Comparison of ENCODE assay signal across 21 mouse cellular contexts in genomic region chr5:112295564-112295963, GRCm38 (mm10). TPM values are rescaled to one million over a fixed set of nuclear protein-coding genes. Genes with fewer than 3 reads are reported as not detected.
DNase-seq lines count a peak whose midpoint lies in the region; ATAC-seq and TF ChIP-seq lines count a peak whose summit lies in the region.
"Had no signal": no experiment of that assay in that cellular context is flagged by ENCODE, and none has a peak within 500 bp of the region (broad histone marks: within the 10 kb centered on the region; RNA-seq: fewer than 3 reads in every experiment).

No protein-coding gene starts in this region.

- no peak overlapping the region for H3K4me3 ChIP-seq in gastrocnemius, adult 2 months
- H3K4me3 ChIP-seq in megakaryocyte, embryonic 14.5 days (replicated peaks), result peak overlapping the region; percentile 69
- no peak overlapping the region for H3K4me3 ChIP-seq in limb, embryonic 10.5 days
- no peak overlapping the region for H3K4me3 ChIP-seq in stomach, postnatal 0 days (ENCODE audit: low read depth, low read length)
- H3K4me3 ChIP-seq: heart, embryonic 10.5 days had no signal

- ATAC-seq in megakaryocyte, adult 5-6 weeks (ENCODE audit: poor library complexity, severe bottlenecking), result no peak
- ATAC-seq in stomach, postnatal 0 days (ENCODE audit: low FRiP score, low TSS enrichment), result no peak
- ATAC-seq: forebrain, embryonic 16.5 days; lung, postnatal 0 days had no signal

- no peak overlapping the region for H3K9ac ChIP-seq in stomach, postnatal 0 days (ENCODE audit: low read length)

- no peak overlapping the region for H3K4me2 ChIP-seq in stomach, postnatal 0 days (replicated peaks; ENCODE audit: low read depth)

- H3K27ac ChIP-seq in gastrocnemius, adult 2 months, result peak overlapping the region; percentile 44
- peak overlapping the region; percentile 20; the same call in 1 of the 2 replicates for H3K27ac ChIP-seq in limb, embryonic 10.5 days
- H3K27ac ChIP-seq in stomach, postnatal 0 days (replicated peaks), result no peak overlapping the region

- no peaks in the 10 kb centered on the region for H3K27me3 ChIP-seq in megakaryocyte, embryonic 14.5 days (replicated peaks)
- H3K27me3 ChIP-seq in limb, embryonic 10.5 days (ENCODE audit: low read depth, poor library complexity, severe bottlenecking), result no peaks in the 10 kb centered on the region
- H3K27me3 ChIP-seq in stomach, postnatal 0 days (ENCODE audit: control insufficient read depth, insufficient read depth, low read length), result no peaks in the 10 kb centered on the region

- peaks cover 100% of the 10 kb centered on the region for H3K4me1 ChIP-seq in megakaryocyte, embryonic 14.5 days
- H3K4me1 ChIP-seq in limb, embryonic 10.5 days, result peaks cover 17% of the 10 kb centered on the region
- no peaks in the 10 kb centered on the region for H3K4me1 ChIP-seq in stomach, postnatal 0 days (replicated peaks; ENCODE audit: control insufficient read depth, insufficient read depth)

- H3K36me3 ChIP-seq in megakaryocyte, embryonic 14.5 days (replicated peaks; ENCODE audit: low read length), result peaks cover 98% of the 10 kb centered on the region
- 0 out of 2 replicates have a peak, but pooled peaks cover 2% of the 10 kb centered on the region for H3K36me3 ChIP-seq in limb, embryonic 10.5 days
- H3K36me3 ChIP-seq in stomach, postnatal 0 days (ENCODE audit: control insufficient read depth, insufficient read depth, low read length), result no peaks in the 10 kb centered on the region
- H3K36me3 ChIP-seq: heart, embryonic 10.5 days had no signal

- H3K9me3 ChIP-seq in megakaryocyte, embryonic 14.5 days, result no peaks in the 10 kb centered on the region
- no peaks in the 10 kb centered on the region for H3K9me3 ChIP-seq in limb, embryonic 10.5 days (replicated peaks)
- no peaks in the 10 kb centered on the region for H3K9me3 ChIP-seq in stomach, postnatal 0 days (ENCODE audit: control insufficient read depth, low read length)
- H3K9me3 ChIP-seq: heart, embryonic 10.5 days had no signal

- DNase-seq in gastrocnemius, adult 2 months, result no peak
- no peak for DNase-seq in gastrocnemius, adult 8-10 months (ENCODE audit: low spot score in 2 of 2)
- DNase-seq in limb, embryonic 10.5 days (ENCODE audit: low spot score), result no peak
- DNase-seq in natural killer cell, adult 2 months (ENCODE audit: low spot score in 2 of 2), result no peak
- DNase-seq in stomach, postnatal 0 days (ENCODE audit: low spot score), result no peak
- DNase-seq: B cell, adult 2 months; cerebellum, postnatal 14 days; embryo, embryonic 11 days; kidney, adult 2 months; kidney, postnatal 14 days; layer of hippocampus, adult 9-11 months; right cerebral cortex, postnatal 25 days; thymus, postnatal 25 days had no signal

- TF ChIP-seq EP300 in stomach, postnatal 0 days (optimal IDR thresholded peaks at IDR 0.05), result no peak

- intact Hi-C loops in gastrocnemius, adult 2 months (cut with DNase I), result no loop called here

- TF ChIP-seq CTCF in gastrocnemius, adult 2 months (IDR thresholded peaks at IDR 0.05), result no peak
- no peak for TF ChIP-seq CTCF in stomach, postnatal 0 days (IDR thresholded peaks at IDR 0.05; ENCODE audit: low read depth)

- WGBS in limb, embryonic 10.5 days, result 58% methylated on average over 8 of the region's 8 CpGs
- WGBS in stomach, postnatal 0 days, result 72% methylated on average over 8 of the region's 8 CpGs

RNA-seq across cellular contexts. Expression of gene Tpst2, which starts 19.1 kb away (rescaled TPM):
- total RNA-seq in gastrocnemius, adult 2 months (2021), result 10 to 100 TPM; 12.6 to 25.4 TPM
- total RNA-seq in gastrocnemius, adult 8-10 months (2022), result 10 to 100 TPM; 13.4 to 17.6 (median 16.0) TPM
- polyA plus RNA-seq in megakaryocyte, embryonic 14.5 days (2012; ENCODE audit: insufficient read depth, low replicate concordance), result 299 and 479 TPM in 2 replicates
- total RNA-seq in megakaryocyte, adult 5-6 weeks (2015), result 52.1 and 57.5 TPM in 2 replicates
- 69.2 and 77.0 TPM in 2 replicates for total RNA-seq in megakaryocyte, adult 5-6 weeks (2017)
- 37.5 and 38.0 TPM in 2 replicates for polyA plus RNA-seq in limb, embryonic 10.5 days (2016; fragmentation: Nextera tagmentation; extraction: Ambion mirVana)
- 29.2 and 30.2 TPM in 2 replicates for polyA plus RNA-seq in stomach, postnatal 0 days (2015; fragmentation: Nextera tagmentation; extraction: Ambion mirVana)

RNA-seq across cellular contexts. Expression of gene Tfip11, which starts 30.6 kb away (rescaled TPM):
- 10 to 100 TPM; 10.6 to 15.5 TPM for total RNA-seq in gastrocnemius, adult 2 months (2021)
- 10 to 100 TPM; 11.9 to 14.7 (median 14.2) TPM for total RNA-seq in gastrocnemius, adult 8-10 months (2022)
- 30.3 and 35.0 TPM in 2 replicates for polyA plus RNA-seq in megakaryocyte, embryonic 14.5 days (2012; ENCODE audit: insufficient read depth, low replicate concordance)
- 11.3 and 11.7 TPM in 2 replicates for total RNA-seq in megakaryocyte, adult 5-6 weeks (2015)
- 11.6 and 14.5 TPM in 2 replicates for total RNA-seq in megakaryocyte, adult 5-6 weeks (2017)
- polyA plus RNA-seq in limb, embryonic 10.5 days (2016; fragmentation: Nextera tagmentation; extraction: Ambion mirVana), result 43.5 and 44.4 TPM in 2 replicates
- polyA plus RNA-seq in stomach, postnatal 0 days (2015; fragmentation: Nextera tagmentation; extraction: Ambion mirVana), result 12.4 and 12.9 TPM in 2 replicates

RNA-seq across cellular contexts. Expression of gene Crybb1, which starts 39.9 kb away (rescaled TPM):
- total RNA-seq in gastrocnemius, adult 2 months (2021), result 1 to 10 TPM; 1.6 to 3.7 TPM
- 1 to 10 TPM; 1.2 to 2.7 (median 2.2) TPM for total RNA-seq in gastrocnemius, adult 8-10 months (2022)
- polyA plus RNA-seq in megakaryocyte, embryonic 14.5 days (2012; ENCODE audit: insufficient read depth, low replicate concordance), result 0.25 and 3.6 TPM in 2 replicates
- 2.4 and 4.2 TPM in 2 replicates for total RNA-seq in megakaryocyte, adult 5-6 weeks (2015)
- 1.2 and 2.3 TPM in 2 replicates for total RNA-seq in megakaryocyte, adult 5-6 weeks (2017)
- polyA plus RNA-seq in limb, embryonic 10.5 days (2016; fragmentation: Nextera tagmentation; extraction: Ambion mirVana), result not detected in 2 replicates
- 1.7 and 2.0 TPM in 2 replicates for polyA plus RNA-seq in stomach, postnatal 0 days (2015; fragmentation: Nextera tagmentation; extraction: Ambion mirVana)
- total RNA-seq: hematopoietic stem cell, adult 5-6 weeks; megakaryocyte progenitor cell, adult 5-6 weeks; monocyte, adult 5-6 weeks had no signal
- polyA plus RNA-seq: heart, embryonic 10.5 days had no signal

RNA-seq across cellular contexts. Expression of gene Cryba4, which starts 43.2 kb away (rescaled TPM):
- under 1 TPM in 1 of 2 experiments, not detected in 1; 0.86 TPM for total RNA-seq in gastrocnemius, adult 2 months (2021)
- total RNA-seq in gastrocnemius, adult 8-10 months (2022), result under 1 TPM in 2 of 4 experiments, not detected in 2; 0.40 to 0.58 TPM
- polyA plus RNA-seq in megakaryocyte, embryonic 14.5 days (2012; ENCODE audit: insufficient read depth, low replicate concordance), result 9.4 and 17.2 TPM in 2 replicates
- 5.2 and 8.4 TPM in 2 replicates for total RNA-seq in megakaryocyte, adult 5-6 weeks (2015)
- 3.3 and 3.7 TPM in 2 replicates for total RNA-seq in megakaryocyte, adult 5-6 weeks (2017)
- 0.34 and 0.46 TPM in 2 replicates for polyA plus RNA-seq in limb, embryonic 10.5 days (2016; fragmentation: Nextera tagmentation; extraction: Ambion mirVana)
- 1.9 and 2.2 TPM in 2 replicates for polyA plus RNA-seq in stomach, postnatal 0 days (2015; fragmentation: Nextera tagmentation; extraction: Ambion mirVana)
- total RNA-seq: hematopoietic stem cell, adult 5-6 weeks; megakaryocyte progenitor cell, adult 5-6 weeks had no signal
- polyA plus RNA-seq: heart, embryonic 10.5 days; kidney, adult 2 months had no signal

RNA-seq across cellular contexts. Expression of gene Srrd, which starts 47.3 kb away (rescaled TPM):
- 1 to 10 TPM; 4.2 to 5.6 TPM for total RNA-seq in gastrocnemius, adult 2 months (2021)
- 1 to 10 TPM; 3.8 to 7.2 (median 5.1) TPM for total RNA-seq in gastrocnemius, adult 8-10 months (2022)
- 23.5 and 26.3 TPM in 2 replicates for polyA plus RNA-seq in megakaryocyte, embryonic 14.5 days (2012; ENCODE audit: insufficient read depth, low replicate concordance)
- 31.2 and 35.1 TPM in 2 replicates for total RNA-seq in megakaryocyte, adult 5-6 weeks (2015)
- total RNA-seq in megakaryocyte, adult 5-6 weeks (2017), result 20.7 and 21.7 TPM in 2 replicates
- polyA plus RNA-seq in limb, embryonic 10.5 days (2016; fragmentation: Nextera tagmentation; extraction: Ambion mirVana), result 56.2 and 59.2 TPM in 2 replicates
- 19.3 and 20.9 TPM in 2 replicates for polyA plus RNA-seq in stomach, postnatal 0 days (2015; fragmentation: Nextera tagmentation; extraction: Ambion mirVana)
